Mouse (Mus musculus) mature B cell (primary cell): ENCODE results near the gene Tmem88.

ENCODE experiments used
- in situ Hi-C: fragments of 300-500 bp; cut with MboI; formaldehyde crosslinking; loops from 2 replicates; pipeline ENCODE4 v1.14.3; 2019

Gene Tmem88

DNA sequence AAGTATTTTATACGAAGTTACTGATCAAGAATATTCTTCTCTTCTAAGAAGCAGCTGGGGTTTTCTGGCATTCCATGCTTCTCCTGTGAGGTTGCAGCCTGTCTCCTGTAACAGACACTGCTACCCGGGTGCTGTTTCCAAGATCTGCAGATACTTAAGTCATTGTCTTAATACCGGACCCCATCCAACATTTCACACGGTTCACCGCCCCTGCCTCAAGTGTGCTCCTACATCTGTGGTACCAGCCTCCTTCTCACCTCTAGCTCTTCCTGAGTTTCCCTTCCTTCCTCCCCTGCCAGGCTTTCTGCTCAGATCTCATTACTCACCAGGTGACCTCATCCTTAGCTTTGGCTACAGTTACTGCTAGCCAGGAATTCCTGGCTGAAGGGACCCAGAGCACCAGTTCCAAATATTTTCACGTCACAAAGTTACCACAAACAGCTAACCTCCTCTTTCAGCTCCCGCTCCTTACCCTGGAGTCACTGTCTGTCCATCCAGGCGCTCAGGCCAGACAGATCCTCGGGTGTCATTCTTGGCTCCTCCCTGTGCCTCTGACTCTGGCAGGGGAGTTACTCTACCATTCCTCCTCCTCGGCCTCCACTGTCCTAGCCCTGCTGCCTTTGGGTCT, 15.4 kb downstream of the Tmem88 start:
- in situ Hi-C loops = loop anchor here (5.0 kb wide), 1 partner anchor 115 kb away; no protein-coding TSS in a partner anchor

DNA sequence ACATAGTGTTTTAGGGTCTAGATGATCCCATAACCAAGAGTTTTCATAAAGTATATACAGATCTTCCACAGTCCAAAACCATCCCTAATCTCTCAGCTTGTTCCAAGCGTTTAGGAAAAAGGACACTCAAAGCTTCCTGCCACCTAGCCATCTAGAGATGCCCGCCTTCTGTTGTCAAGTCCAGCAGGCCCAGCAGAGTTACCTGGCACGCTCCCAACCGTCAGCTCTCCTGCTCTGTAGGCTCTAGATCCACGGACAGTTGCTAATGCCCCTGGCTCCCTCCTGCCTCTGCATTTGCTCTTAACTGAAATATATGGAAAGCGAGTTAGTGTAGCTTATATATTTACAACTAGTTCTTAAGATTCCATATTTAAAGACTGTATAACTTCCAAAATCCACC, 16.7 kb downstream of the Tmem88 start:
- in situ Hi-C loops = loop anchor here (5.0 kb wide), 1 partner anchor 114 kb away; no protein-coding TSS in a partner anchor

DNA sequence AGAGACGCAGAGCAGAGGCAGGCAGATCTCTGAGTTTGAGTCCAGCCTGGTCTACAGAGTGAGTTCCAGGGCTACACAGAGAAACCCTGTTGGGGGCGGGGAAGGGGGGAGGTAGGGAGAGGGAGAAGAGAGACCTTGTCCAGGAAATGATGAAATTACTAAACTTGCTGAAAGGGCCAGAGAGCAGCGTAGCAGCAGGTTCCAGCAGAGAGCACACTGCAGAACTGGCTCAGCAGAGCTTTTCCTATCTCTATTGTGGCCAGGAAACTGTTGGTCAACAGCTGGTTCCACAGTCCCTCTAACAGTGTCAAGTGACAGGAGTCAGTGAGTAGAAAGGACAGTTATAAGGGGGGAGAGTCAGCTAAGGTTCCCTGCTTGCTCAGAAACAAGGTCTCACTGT, 18.4 kb downstream of the Tmem88 start:
- in situ Hi-C loops = no loop called here

DNA sequence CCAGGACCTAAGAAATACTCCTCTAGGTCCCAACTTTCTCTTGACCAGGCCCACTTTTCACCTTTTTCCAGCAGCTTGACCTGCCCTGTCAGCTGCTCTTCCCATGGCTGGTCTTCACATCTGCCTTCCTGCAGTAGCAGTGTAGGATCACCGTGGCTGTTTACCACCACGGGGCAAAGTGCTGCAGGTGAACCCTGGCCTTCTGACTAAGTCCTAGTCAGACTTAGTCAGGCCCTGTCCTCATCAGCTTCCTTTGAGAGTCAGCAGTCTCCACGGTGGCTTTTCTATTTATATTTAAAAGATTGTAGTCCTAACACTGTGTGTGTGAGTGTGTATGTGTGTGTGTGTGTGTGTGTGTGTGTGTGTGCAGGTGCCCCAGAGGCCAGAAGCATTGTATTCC, 20.3 kb downstream of the Tmem88 start:
- in situ Hi-C loops = no loop called here

DNA sequence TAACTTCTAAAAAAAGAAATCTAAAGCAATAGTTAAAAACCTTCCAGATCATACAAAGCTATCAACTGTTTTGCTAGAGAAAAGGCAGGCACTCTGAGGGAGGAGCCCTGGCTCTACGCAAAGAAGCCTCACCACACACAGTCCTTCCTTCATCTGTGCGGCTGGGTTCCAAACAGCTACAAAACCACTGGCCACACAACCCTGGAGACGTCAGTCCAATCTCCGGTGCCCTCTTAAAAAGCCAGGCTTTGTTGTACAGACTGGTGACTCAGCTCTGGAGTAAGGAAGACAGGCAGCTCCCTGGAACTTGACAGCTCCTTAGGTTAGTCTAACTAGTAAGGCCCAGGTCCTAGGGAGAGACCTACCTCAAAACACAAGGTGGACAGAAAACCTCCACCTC, 22.4 kb downstream of the Tmem88 start:
- in situ Hi-C loops = no loop called here

DNA sequence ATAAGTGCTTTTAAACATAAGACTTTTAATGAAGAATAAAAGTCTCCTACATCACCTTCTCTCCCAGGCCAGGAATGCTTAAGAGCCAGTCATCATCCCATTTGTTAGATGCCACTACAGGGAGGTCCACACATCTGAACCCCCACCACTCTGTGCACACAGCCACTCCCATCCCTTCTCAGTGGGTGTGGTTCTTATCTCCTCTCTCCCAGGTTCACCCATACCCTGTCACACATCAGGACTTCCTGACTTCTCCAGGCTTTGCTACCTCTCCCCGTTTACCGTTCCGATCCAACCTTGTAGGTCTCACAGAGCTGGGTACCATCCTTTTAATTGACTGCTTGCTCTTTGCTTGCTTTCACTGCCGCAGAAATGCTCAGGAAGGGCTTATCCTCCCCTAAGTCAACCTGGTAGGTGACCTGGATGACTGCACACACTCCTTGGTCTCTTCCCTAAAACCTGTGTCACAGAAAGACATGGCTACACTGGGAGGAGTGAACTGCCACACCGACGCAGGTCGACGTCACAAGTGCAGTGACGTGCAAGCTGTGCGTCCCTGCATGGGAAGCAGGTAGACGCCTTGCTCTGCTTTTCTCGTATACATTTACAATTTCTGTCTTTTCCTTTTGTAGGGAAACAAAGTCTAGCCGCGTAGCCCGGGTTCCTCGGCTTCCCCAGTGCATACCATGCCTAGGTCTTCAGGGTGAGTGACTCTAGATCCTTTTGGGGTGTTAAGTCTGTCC, 24.6 kb downstream of the Tmem88 start:
- in situ Hi-C loops = no loop called here

DNA sequence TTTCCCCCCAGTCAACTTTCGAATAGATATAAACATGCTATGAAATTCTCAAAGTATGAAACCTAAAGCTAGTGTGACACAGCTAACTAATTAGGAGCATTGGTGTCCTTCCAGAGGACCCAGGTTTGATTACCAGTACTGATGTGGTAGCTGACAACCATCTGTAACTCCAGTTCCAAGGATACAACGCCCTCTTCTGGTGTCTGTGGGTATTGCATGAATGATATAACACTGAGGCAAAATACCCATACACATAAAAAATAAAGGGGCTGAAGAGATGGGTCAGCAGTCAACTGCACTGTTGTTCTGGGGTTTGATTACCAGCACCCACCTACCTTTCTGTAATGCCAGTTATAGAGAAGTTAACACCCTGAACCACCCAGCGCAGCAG, 25.3 kb downstream of the Tmem88 start:
- in situ Hi-C loops = no loop called here

DNA sequence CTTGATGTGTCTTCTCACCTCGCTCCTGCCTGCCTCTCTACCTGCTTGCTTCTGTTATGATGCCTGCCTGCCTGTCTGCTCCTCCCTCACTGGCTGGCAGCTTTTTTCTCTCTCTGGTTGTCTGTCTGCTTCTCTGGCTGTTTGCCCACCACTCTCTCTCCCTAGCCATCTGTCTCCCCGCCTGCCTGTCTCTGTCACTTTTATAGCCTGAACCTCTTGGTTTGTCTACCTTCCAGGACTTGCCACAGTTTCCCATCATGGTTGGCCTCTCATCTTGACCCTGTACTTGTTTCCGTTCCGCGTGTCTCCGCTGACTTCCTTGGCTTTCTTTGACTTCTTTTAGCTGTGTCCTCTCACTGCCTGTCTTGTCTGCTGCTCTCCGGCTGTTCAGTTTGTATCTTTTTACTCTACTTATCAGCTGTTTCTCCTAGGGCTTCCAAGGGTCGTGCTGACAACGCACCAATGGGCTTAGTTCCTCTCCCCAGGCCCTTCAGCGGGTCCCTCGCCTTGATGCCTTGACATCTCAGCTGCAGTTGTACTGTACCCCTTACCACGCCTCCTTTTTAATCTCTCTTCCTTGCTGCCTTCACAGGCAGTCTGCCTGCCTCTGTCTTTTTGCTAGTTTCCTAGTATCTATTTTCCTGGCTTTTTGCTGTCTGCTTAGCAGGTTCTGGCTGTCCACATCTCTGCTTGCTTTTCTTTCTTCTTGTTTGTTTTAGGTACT, 25.8 kb downstream of the Tmem88 start:
- in situ Hi-C loops = no loop called here

DNA sequence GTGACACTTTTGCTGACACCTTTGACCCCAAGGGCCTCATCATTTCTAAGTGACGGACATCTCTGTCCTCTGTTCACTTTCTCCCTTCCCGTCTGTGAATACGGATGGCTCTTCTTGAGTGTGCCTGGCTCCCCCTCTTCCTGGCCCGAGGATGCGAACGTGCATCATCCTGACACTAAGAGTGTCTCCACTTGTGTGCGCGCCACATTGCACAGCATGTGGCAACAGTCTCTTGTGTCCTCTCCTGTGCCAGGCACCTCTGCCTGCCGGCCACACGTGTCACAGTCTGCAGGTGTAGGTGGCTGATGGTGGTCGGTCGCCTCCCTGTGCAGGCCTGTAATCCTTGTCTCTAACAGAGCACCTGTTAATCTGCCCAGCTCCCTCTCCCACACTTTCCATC, 26.4 kb downstream of the Tmem88 start:
- in situ Hi-C loops = no loop called here

DNA sequence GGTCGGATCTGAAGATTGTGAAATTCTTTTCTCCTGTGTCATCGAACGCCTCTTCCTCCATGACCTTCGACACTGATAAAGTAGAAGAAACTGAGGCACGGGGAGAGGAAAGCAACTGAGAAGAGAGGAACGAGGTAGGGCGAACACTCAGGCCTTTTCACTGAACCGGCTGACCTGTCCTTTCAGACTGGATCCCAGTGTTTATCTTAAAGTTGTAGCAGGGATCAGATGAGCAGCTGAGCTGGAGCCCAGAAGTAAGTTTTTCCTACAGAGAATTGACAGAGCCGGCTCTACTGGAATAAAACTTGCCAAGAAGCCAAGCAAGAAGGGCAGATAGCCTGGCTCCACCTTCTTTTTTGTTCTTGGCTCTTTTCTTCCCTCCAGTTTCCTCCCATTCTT, 27.2 kb downstream of the Tmem88 start:
- in situ Hi-C loops = no loop called here

DNA sequence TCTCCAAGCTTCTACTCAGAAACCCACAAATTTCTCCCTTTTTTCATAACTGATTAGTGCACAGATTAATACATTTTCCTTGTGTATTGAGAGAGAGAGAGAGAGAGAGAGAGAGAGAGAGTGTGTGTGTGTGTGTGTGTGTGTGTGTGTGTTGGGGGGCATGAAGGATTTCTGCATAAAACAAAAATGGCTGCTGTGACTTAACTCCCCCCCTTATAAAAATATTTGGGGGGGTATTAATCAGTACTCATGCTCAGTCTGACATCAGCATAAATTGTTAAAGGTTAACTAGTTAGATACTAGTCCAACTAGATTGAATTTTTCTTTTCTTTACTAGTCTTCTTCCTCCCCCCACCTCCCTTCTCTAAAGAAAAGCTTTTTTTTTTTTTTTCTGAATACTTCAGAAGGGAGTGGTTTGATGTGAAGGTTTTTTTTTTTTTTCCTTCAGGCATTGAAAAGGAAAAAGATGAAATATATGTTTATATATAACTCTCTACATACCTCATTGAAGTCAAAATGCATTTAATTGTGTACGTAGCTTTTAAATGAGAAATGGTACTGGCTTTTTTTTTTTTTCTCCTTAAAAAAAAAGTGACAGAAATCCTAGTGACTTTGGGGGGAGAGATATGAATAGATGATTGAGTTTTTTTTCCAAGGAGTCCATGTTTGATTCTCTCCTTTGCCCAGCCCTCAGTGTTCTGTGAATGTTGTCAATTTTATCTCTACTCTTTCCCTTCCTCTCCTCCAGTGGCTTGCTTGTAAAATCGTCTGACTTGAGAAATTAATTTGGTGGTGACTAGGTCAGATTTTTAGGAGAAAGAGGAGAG, 27.8 kb downstream of the Tmem88 start:
- in situ Hi-C loops = no loop called here

DNA sequence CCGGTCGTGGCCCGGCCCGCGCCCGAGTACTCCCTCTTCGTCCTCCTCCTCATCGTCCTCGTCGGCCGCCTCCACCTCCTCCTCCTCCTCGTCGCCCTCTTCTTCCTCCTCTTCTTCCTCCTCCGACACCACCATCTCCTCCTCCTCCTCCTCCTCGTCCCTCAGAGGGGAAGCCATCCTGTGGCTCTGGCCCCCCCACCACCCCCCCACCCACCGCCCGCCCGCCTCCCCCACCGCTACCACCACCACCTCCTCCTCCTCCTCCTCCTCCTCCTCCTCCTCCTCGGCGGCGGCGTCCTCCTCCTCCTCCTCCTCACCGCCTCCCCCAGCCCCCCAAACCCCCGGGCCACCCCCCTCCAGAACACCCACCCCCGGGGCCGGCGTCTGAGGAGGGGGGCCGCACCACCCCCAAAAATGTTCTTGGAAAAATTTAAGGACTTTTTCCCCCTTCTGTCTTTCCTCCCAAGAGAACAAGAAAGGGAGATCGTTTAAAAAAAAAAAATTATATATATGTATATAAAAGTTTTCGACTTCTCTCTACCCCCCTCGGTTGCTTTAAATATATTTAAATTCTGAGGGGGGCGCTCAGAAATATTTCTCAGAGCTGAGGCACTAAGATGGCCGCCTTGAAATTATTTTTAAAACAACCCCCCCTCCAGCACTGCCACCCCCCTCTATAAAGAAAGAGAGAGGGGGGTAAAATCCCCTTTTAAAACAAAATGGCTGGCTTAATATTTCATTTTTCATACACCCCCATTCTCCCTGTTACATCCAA, 28.6 kb downstream of the Tmem88 start, which contains the start of gene Chd3:
Gene Chd3 (minus strand): TSS at position 192 of the 775 bp plus-strand sequence.
- in situ Hi-C loops = no loop called here

DNA sequence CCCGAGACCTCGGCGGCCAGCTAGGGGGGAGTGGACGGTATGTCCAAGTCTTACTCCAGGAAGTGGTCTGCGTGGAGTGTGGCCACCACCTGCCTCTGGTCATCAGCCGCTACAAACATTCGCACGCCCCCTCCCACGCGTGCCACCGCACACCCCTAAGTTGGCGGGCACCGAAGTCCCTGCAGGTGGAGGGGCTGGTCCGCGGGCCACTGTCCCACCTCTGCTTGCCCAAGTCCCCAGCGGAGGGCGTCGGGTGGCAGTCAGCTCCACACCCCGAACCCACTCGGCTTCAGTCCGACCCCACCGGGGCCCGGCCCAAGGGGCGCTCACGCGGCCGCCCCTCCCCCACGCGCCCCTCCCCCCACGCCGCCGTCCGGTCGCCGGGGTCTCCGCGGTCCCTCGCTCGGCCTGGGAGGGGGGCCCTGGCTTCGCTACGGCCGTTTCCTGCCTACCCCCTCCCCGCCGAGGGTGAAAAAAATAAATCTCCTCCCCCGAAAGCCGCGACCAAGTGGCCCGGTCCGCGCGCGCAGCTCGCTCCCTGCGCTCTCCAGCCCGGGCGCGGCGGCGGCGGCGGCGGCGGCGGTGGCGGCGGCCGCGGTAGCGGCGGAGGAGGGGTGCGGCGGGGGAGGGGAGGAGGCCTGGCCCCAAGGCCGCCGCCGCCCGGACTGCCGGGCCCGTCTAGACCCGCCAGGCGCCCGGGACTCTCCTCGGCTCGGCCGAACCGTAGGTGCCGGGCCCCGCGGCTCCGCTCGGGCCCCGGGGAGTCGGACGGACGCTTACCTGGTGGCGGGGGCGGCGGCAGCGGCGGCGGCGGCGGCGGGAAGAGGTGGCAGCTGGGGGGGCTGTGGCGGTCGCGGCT, 29.4 kb downstream of the Tmem88 start:
- in situ Hi-C loops = no loop called here

DNA sequence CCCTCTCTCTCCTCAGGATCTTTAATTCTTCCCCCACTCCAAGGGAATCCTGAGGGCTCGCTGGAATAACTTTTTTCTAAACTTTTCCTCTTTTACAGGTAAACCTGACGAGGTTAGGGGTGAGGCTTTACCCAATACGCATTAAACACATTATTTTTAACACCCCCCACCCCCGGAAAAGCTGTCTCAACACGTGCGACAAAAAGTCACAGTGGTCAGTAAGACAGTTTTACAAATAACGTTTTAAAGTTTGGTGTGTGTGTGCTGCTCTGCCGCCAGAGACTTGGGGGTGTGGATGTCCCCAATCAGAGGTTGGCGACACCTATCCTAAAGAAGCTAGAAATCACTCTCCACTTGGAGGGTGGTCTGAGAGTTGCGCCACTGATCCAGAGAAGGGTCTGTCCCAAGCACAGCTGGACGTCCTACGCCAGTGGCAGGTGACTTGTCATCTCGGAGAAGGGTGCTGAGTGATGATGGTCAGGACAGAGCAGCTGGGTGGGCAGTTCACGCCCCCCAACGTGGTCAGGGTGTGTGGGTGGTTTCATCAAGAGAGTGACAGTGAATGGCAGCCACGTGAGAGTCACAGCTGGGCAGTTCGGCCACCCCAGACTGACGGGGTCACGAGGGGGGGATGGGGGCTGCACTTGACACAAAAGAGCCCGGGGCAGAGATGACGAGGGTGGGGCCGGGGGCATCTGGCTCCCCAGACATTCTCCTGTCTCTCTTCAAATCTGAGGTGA, 30.2 kb downstream of the Tmem88 start:
- in situ Hi-C loops = no loop called here

DNA sequence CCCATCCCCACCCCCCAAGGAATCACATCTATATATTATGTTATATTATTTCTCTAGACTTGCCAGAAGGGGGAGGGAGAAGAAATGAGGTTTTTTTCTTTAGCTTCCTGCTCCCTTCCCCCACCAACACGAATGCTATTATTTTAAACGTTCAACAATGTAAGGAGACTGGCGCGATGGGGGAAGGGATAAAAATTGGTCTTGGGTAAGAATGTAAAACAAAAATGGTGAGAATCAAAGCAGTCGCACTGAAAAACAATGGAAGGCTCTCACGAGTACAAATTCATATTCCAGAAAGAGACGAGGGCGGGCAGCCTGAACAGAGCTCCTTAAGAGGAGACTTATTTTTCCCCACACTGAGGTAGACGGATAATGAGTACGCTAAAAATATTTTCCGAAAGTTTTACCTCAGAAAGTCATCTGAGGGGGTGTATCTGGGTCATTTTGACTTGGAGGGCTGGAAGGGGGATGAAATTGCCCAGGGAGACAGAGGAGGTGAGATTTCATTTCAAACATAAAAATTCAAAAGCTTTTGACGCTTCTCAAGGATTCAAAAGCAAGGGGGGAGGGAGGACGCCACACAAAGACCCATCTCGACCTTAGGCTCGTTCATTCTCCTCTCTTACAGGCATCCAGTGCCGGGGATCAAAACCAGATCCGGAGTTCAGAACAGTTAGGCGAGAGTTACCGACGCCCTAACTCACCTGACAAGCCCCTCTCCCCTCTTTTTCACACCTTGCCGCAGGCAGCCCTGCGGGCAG, 31.0 kb downstream of the Tmem88 start:
- in situ Hi-C loops = no loop called here

DNA sequence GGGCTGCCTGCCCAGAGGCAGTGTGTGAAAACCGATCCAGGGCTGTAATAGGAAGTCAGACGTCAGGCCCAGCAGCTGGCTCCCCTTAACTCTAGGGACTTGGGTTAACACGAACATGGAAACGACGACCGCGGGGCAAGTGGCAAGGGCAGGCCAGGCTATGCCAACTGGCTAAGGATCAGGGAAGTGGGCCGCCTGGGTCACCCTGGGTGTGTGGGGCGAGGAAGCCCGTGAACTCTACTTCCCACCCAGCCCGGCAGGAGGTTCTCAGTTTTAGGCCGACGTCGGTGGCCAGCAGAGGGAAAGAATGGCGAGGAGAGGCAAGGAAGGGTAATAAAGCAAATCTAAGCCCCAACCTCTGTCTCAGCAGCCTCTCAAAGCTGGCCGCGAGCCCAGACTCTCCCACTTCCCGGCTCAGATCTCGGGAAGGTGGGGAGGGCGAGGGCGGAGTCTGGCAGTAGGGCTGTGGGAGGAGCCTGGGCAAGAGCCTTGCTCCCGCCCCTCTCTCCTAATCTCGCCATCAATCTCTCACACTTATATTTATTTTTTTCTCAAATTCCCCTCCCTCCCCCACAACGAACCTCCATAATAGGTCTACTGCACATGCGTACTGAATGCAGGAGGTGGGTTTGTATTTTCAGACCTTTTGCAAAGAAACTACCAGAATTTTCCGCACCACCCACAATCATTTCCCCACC, 31.7 kb downstream of the Tmem88 start:
- in situ Hi-C loops = no loop called here

DNA sequence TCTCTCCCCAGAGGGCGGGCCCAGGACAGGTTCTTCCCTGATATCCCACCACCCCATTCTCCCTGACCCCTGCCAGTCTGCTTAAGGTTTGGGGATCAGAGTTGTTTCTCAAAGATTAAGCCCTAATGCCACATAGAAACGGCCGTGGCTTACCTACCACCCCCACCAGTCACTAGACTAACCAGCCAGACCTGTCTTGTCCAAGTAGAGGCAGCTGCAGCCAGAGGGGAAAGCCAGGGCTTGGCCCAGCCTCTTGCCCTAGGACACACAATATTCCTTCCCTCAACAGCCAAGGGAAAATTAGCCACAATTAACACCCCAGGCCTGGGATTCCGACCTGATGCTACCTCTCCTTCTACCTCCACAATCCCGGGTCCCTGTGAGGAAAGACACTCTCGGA, 32.3 kb downstream of the Tmem88 start:
- in situ Hi-C loops = no loop called here

DNA sequence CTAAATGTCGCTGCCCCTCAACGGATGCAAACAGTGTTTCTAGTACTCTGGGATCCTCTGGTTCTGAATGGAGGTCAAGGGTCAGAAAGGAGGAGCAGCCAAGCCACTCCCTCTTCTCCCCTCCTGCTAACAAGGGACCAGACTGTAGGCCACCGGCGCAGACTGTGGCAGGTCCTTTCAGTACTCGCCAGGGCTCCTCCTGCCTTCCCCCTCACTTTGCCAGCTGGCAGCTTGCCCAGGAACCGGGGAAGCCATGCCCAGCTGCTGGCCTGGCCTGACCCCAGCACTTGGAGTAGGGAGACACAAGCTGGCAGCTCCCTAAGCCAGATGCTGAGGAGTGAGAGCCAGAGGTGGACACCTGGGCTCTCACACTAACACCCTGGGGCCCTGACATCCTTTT, 33.1 kb downstream of the Tmem88 start:
- in situ Hi-C loops = no loop called here
